Mouse (Mus musculus) spleen, postnatal 10 days (tissue): ENCODE results near the gene Gk5.

Source experiments
- DNase-seq, 2 experiments: peaks; one replicate each; pipeline ENCODE4 v3.0.0; 2021 to 2022; ENCODE audit warnings: low spot score in 2 of 2

Gk5 gene

GRCm38 (mm10) chr9:96223302-96223701 is 104.1 kb downstream of the Gk5 start:
- DNase-seq = no peak

GRCm38 (mm10) chr9:96228285-96228684 is 109.1 kb downstream of the Gk5 start:
- DNase-seq = no peak

GRCm38 (mm10) chr9:96230271-96230670 is 111.1 kb downstream of the Gk5 start:
- DNase-seq = no peak
